Mouse (Mus musculus): Measurements from ENCODE around the gene 1700029H14Rik.

The 1700029H14Rik gene

DNA sequence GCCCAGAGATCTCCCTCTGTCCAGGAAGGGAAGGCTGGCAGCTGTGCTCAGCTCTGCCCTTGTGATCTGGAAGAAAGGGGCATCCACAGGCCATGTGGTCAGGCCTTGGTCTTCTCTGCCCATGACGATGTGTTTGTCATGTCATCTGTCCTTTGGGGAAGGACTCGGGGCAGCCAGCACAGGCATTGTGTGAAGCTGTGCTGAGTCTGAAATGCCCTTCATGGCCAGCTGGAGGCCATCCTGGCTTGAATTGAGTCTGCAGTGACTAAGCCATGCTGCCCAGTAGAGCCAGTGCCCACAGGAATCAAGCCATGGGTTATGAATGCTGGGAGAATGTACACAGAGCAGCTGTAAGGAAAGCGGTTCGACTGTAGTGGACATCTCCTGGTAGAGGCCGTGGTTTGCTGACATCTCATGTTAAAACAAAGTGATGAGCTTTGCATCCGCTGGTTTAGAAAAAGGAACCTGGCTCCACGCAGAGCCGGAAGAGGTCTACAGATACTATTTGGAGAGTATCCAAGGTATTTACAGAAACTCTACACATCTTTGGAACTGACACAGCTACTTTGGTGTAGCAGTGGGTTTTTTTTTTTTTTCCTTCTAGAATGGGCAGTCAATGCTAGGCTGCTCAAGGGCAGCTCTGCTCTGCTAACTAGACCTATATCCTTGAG is 58.2 kb downstream of the 1700029H14Rik start:
- no peak for DNase-seq

DNA sequence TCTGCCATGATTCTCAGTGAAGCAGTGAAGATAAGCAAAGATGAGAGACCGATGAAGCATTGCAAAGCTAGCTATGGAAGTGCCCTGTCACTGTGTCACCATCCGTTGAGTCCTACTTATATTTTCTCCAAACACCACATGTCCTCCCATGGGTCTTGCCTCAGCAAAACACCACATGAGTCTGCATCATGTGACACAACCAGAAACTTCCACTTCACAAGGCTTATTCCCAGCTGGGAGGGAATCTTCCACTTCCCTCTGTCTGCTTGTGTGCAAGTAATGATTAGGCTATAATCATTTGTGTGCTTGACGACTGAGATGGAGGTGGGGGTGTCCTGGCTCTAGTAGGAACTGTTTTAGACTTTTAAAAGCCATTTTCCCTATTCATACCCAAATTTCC is 61.0 kb downstream of the 1700029H14Rik start:
- no peak for DNase-seq

All from lung, adult 18-20 months (tissue).